Mouse (Mus musculus) embryonic facial prominence, embryonic 12.5 days (tissue): ENCODE results near the gene Zfp143. TPM values are rescaled to one million over a fixed set of nuclear protein-coding genes. Genes with fewer than 3 reads are reported as not detected.
"Not testable (repeated sequence)": the region's sequence is repeated elsewhere in the genome, so short reads cannot be mapped to it uniquely, and the experiment has no call there.

Experiments
- ATAC-seq: fragments of 200-750 bp; cut with Nextera tagmentation; 2 replicates; pipeline ENCODE4 v1.8.0; 2017; ENCODE audit not compliant: insufficient number of reproducible peaks, insufficient read depth, low FRiP score, low TSS enrichment
- H3K27ac ChIP-seq: fragments of 300-500 bp; sonication (generic); 2 replicates; pipeline ENCODE4 v1.5.1; 2016; ENCODE audit warnings: mild to moderate bottlenecking
- H3K27me3 ChIP-seq: fragments of 300-500 bp; sonication (generic); 2 replicates; pipeline ENCODE4 v1.6.1; 2016; ENCODE audit warnings: mild to moderate bottlenecking, moderate library complexity
- H3K36me3 ChIP-seq: fragments of 300-500 bp; sonication (generic); 2 replicates; pipeline ENCODE4 v1.6.1; 2016; ENCODE audit warnings: mild to moderate bottlenecking
- H3K4me1 ChIP-seq: fragments of 300-500 bp; sonication (generic); 2 replicates; pipeline ENCODE4 v1.6.1; 2016
- H3K4me2 ChIP-seq: fragments of 300-500 bp; sonication (generic); replicated peaks from 2 replicates; pipeline ENCODE4 v1.6.1; 2016; ENCODE audit warnings: mild to moderate bottlenecking, moderate library complexity
- H3K4me3 ChIP-seq: fragments of 300-500 bp; sonication (generic); 2 replicates; pipeline ENCODE4 v1.5.1; 2016; ENCODE audit warnings: mild to moderate bottlenecking
- H3K9ac ChIP-seq: fragments of 300-500 bp; sonication (generic); 2 replicates; pipeline ENCODE4 v1.6.1; 2016; ENCODE audit warnings: mild to moderate bottlenecking, moderate library complexity
- H3K9me3 ChIP-seq: fragments of 300-500 bp; sonication (generic); 2 replicates; pipeline ENCODE4 v1.6.1; 2016; ENCODE audit warnings: mild to moderate bottlenecking, moderate library complexity
- WGBS: fragments of 180-500 bp; shearing (Covaris S2); methylation state at CpG from one replicate; pipeline ENCODE4 v1.1.7; 2016; 5-methylcytosine and 5-hydroxymethylcytosine counted together
- polyA plus RNA-seq: library from polyadenylated mRNA; unstranded; fragments of >200 nt; fragmentation: Nextera tagmentation; extraction: Ambion mirVana; gene quantifications from 2 replicates; pipeline ENCODE4 v1.2.1, GENCODE M21; 2016

The Zfp143 gene
- polyA plus RNA-seq, 1 experiment from 2014 or later: 21.8 TPM

DNA sequence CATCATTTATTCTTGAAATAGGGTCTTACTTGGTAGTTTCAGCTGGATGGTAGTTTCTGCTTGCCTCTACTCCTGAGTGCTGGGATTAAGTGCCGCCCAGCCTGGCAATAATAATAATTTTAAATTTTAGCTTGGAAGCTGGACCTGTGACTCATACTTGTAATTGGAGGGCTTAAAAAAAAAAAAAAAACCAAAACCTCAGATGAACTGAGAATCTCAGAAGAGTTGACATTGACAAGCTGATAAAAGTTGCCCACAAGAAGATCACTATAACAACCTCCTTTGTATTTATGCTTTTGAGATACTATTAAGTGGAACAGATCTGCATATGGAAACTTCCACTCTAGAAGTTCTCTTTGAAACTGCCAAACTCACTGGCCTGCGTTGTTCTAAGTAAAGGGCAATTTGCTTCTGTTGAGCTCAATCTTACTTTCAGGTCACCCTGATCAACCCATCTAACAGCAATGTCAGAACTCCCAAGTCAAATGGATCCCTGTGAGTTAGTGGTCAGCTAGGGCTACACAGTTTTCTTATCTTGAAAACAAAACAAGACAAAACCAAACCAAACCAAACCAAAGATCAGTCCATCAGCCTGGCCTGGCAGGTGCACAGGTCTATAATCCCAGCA is 59.3 kb downstream of the Zfp143 start:
- no peak overlapping the region for H3K27ac ChIP-seq
- H3K36me3 ChIP-seq: no peaks in the 10 kb centered on the region
- H3K4me2 ChIP-seq: no peak overlapping the region
- no peak for ATAC-seq
- WGBS: 82% methylated on average over 2 of the region's 2 CpGs
- H3K4me3 ChIP-seq: no peak overlapping the region
- peaks cover 12% of the 10 kb centered on the region; the same call in 1 of the 2 replicates for H3K4me1 ChIP-seq
- H3K9me3 ChIP-seq: no peaks in the 10 kb centered on the region
- H3K27me3 ChIP-seq: no peaks in the 10 kb centered on the region
- H3K9ac ChIP-seq: no peak overlapping the region

DNA sequence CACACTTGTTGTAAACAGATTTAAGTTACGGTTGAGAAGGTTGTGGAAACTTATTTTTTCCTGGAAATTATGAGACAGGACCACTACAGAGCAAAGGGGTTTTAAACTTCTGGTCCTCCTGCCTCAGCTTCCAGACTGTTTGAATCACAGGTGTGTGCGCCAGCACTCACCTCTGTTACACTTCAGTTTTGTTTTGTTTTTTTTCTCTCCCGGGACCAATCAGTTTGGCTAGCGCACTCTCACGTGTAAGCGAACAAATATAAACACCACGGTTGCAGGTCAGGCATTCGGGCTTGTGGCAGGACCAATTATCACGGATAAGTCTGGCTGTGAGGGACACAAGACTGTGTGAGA is 60.1 kb downstream of the Zfp143 start:
- H3K4me2 ChIP-seq: peak overlapping the region; percentile 59
- peak overlapping the region; percentile 98 for H3K4me3 ChIP-seq
- no peak for ATAC-seq
- H3K36me3 ChIP-seq: no peaks in the 10 kb centered on the region
- H3K9ac ChIP-seq: peak overlapping the region; percentile 95
- H3K27ac ChIP-seq: peak overlapping the region; percentile 80
- no peaks in the 10 kb centered on the region for H3K9me3 ChIP-seq
- peaks cover 12% of the 10 kb centered on the region; the same call in 1 of the 2 replicates for H3K4me1 ChIP-seq
- H3K27me3 ChIP-seq: no peaks in the 10 kb centered on the region
- 2% methylated on average over 9 of the region's 9 CpGs for WGBS

DNA sequence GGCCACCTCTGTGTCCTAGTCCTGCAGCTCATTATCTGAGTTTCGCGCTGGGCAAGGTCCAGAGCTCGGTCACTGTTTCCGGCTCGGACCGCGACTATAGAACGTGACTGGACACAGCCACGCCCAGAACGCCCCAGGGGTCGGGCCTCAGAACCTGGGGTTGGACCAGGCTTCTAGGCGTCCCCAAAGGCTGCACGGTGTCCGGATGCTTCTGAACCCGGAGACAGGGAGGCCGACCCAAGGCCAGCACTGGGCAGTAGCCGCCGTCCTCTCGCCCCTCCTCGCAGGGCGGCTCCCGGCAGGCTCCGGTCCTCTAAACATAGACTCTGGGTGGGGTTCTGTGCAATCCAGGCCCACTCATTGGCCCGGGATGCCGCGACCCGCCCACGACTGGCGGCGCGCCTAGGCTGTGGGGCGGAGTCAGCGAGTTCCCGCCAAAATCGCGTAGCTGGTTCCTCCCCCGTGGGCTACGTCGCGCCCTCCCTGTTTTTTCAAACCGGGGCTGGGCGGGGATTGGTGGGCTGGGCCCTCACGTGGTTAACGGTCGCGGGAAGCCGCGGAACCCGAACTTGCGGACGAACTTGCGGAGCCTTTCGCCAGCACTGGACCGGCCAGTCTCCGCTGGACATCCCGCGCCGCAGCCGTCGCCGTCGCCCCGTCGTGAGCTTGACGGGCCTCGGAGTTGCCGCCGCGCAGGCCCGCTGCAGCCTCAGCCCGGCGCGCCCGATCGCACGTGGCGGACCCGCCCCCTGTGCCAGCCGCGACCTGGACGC is 60.7 kb downstream of the Zfp143 start, which contains the start of gene Wee1:
Wee1 (plus strand) TSS at position 531 of the 773 bp plus-strand sequence.
- H3K4me3 ChIP-seq: peak within 1 kb of the TSS; percentile 98
- peak within 1 kb of the TSS; percentile 59 for H3K4me2 ChIP-seq
- H3K27me3 ChIP-seq: no peaks in the 10 kb centered on the region
- peak; percentile 99 for ATAC-seq
- H3K9me3 ChIP-seq: no peaks in the 10 kb centered on the region
- peak within 1 kb of the TSS; percentile 95 for H3K9ac ChIP-seq
- WGBS: under 1% methylated on average over 81 of the region's 81 CpGs
- peaks cover 3% of the 10 kb centered on the region; the same call in 1 of the 2 replicates for H3K36me3 ChIP-seq
- H3K27ac ChIP-seq: peak within 1 kb of the TSS; percentile 96
- H3K4me1 ChIP-seq: peaks cover 12% of the 10 kb centered on the region; the same call in 1 of the 2 replicates

DNA sequence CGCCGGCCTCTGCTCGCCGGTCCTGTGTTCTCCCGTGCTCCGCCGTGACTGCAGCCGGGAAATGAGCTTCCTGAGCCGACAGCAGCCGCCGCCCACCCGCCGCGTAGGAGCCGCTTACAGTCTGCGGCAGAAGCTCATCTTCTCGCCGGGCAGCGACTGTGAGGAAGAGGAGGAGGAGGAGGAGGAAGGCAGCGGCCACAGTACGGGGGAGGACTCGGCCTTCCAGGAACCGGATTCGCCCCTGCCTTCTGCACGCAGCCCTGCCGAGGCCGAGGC is 61.2 kb downstream of the Zfp143 start:
- Histone ChIP-seq H3K36me3 (peaks cover 6% of the 10 kb centered on the region), H3K27me3 (no peaks in the 10 kb centered on the region)
- 0% methylated on average over 26 of the region's 27 CpGs for WGBS

DNA sequence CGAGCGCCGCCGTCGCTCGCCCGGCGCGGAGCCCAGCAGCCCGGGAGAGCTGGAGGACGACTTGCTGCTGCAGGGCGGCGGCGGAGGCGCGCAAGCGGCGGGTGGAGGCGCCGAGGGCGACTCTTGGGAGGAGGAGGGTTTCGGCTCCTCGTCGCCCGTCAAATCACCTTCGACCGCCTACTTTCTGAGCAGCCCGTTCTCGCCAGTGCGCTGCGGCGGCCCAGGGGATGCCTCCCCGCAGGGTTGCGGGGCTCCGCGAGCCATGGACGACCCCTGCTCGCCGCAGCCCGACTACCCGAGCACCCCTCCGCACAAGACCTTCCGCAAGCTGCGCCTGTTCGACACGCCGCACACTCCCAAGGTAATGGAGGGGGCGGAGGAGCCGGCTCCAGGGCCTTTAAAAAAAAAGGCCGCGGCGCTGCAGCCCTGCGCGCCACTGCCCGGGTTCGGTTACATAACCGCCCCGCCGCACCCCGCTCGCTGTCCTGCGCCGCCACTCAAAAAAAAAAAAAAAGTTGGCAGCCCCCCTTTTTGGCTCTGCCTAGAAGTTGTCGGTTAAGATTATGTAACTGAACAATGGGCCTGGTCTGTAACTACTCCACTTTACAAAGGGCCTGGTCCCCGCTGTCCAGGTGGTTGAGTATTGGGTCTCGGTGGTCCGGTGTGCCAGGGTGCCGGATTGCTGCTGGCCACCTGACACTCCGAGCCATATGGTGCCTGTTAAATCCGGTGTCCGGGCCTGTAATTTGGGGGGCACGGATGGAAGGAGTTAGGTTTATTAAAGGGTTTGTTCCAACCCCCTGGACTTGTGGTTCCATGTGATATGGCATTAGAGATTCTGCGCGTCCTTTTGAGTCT is 61.8 kb downstream of the Zfp143 start:
- ATAC-seq: no peak
- Histone ChIP-seq H3K36me3 (peaks cover 12% of the 10 kb centered on the region), H3K4me1 (peaks cover 10% of the 10 kb centered on the region; the same call in 1 of the 2 replicates), H3K4me3 (peak overlapping the region; percentile 98), H3K27ac (peak overlapping the region; percentile 96), H3K27me3 (no peaks in the 10 kb centered on the region), H3K4me2 (peak overlapping the region; percentile 59), H3K9ac (peak overlapping the region; percentile 95), H3K9me3 (no peaks in the 10 kb centered on the region)
- under 1% methylated on average over 70 of the region's 74 CpGs for whole genome bisulfite sequencing

More for the DNA sequence above, 61.2 kb downstream of the Zfp143 start:
- H3K4me2 ChIP-seq: peak overlapping the region; percentile 59
- H3K9ac ChIP-seq: peak overlapping the region; percentile 95
- peaks cover 10% of the 10 kb centered on the region; the same call in 1 of the 2 replicates for H3K4me1 ChIP-seq
- peak overlapping the region; percentile 98 for H3K4me3 ChIP-seq
- peak overlapping the region; percentile 96 for H3K27ac ChIP-seq
- ATAC-seq: no peak
- H3K9me3 ChIP-seq: no peaks in the 10 kb centered on the region

DNA sequence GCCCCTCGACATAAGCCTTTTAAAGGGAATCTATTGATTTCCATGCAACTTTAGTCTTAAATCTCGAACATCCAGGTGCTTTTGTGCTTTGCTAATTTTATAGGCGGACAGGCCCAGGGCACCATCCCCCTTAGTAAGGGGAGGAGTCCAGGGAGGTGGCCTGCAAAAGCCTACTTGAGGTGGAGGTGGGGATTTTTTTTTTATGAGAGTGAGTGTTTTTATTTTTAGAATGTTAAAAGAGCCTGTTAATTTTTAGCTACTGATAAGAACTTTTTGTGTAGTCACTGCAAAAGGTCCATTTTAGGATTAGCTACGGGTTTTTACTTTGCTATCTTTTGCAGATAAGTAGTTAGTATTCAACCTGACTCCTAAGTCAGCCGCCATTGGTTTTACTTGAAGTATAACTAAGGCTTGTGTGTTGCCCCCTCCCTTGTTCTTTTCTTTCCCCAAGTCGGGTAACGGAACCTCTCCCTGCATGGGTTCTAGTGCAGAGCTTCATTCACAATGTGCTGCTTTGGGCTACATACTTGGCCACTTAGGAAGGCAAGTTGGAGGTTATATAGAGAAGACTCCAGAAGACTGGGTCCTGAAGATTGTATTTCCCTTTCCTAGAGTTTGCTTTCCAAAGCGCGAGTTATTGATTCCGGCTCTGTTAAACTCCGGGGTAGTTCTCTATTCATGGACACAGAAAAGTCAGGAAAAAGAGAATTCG is 63.0 kb downstream of the Zfp143 start:
- peaks cover 10% of the 10 kb centered on the region; the same call in 1 of the 2 replicates for H3K4me1 ChIP-seq
- no peak overlapping the region for H3K27ac ChIP-seq
- ATAC-seq: no peak
- peak overlapping the region; percentile 33 for H3K9ac ChIP-seq
- H3K36me3 ChIP-seq: peaks cover 22% of the 10 kb centered on the region
- 49% methylated on average over 12 of the region's 12 CpGs for WGBS
- no peaks in the 10 kb centered on the region for H3K9me3 ChIP-seq
- H3K4me3 ChIP-seq: peak overlapping the region; percentile 98
- peak overlapping the region; percentile 59 for H3K4me2 ChIP-seq
- no peaks in the 10 kb centered on the region for H3K27me3 ChIP-seq

DNA sequence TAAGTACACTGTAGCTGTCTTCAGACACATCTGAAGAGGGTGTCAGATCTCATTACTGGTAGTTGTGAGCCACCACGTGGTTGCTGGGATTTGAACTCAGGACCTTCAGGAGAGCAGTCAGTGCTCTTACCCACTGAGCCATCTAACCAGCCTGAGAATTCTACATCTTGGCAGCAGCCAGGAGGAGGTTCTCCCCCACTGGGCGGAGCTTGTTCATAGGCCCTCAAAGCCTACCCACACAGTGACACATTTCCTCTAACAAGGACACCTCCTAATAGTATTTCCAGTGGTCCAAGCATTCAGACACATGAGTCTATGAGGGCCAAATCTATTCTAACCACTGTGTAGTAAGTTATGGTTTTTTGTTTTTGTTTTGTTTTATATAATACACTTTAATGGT is 67.5 kb downstream of the Zfp143 start:
- no peak overlapping the region for H3K4me3 ChIP-seq
- H3K4me1 ChIP-seq: peaks cover 10% of the 10 kb centered on the region; the same call in 1 of the 2 replicates
- H3K4me2 ChIP-seq: no peak overlapping the region
- no peaks in the 10 kb centered on the region for H3K9me3 ChIP-seq
- ATAC-seq: no peak
- WGBS: 85% methylated on average over 2 of the region's 2 CpGs
- H3K9ac ChIP-seq: no peak overlapping the region
- H3K27ac ChIP-seq: no peak overlapping the region
- H3K27me3 ChIP-seq: no peaks in the 10 kb centered on the region
- H3K36me3 ChIP-seq: peaks cover 58% of the 10 kb centered on the region

DNA sequence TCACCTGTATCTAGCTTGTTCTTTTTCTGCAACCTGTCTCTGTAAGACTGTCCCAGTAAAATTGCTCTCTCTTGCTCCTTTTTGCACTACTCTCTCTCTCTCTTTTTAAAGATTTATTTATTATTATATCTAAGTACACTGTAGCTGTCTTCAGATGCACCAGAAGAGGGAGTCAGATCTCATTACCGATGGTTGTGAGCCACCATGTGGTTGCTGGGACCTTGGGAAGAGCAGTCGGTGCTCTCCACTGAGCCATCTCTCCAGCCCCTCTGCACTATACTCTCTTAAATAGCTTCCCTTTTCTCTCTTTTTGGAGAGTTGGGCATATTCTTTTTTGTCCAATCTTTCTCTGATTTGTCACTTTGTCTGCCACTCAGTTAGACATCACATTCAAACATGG is 71.3 kb downstream of the Zfp143 start:
- ATAC-seq, H3K9ac ChIP-seq, H3K27ac ChIP-seq, H3K4me2 ChIP-seq, H3K4me1 ChIP-seq, H3K4me3 ChIP-seq, H3K27me3 ChIP-seq, H3K9me3 ChIP-seq: not testable (repeated sequence)
- peaks cover 82% of the 10 kb centered on the region for H3K36me3 ChIP-seq
- 81% methylated on average over 2 of the region's 2 CpGs for WGBS

DNA sequence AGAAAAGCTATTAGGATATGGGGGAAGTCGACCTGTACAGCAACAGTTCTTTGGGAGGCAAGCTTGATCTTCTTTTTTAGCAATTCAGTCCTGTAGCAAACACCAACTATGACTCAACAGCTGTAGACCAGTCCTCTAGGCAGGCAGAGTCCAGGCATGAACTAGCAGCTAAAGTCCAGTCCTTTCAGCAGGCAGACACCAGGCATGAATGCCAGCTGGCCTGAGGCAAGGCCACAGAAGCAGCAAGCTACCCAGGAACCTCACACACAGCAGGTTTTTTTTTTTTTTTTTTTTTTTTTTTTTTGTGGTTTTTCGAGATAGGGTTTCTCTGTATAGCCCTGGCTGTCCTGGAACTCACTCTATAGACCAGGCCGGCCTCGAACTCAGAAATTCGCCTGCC is 73.0 kb downstream of the Zfp143 start:
- ATAC-seq: no peak
- Histone ChIP-seq H3K27ac (no peak overlapping the region), H3K4me2 (no peak overlapping the region), H3K36me3 (peaks cover 83% of the 10 kb centered on the region), H3K4me1 (no peaks in the 10 kb centered on the region), H3K4me3 (no peak overlapping the region), H3K9ac (no peak overlapping the region), H3K27me3 (no peaks in the 10 kb centered on the region), H3K9me3 (no peaks in the 10 kb centered on the region)
- 88% methylated on average over 5 of the region's 5 CpGs for WGBS

DNA sequence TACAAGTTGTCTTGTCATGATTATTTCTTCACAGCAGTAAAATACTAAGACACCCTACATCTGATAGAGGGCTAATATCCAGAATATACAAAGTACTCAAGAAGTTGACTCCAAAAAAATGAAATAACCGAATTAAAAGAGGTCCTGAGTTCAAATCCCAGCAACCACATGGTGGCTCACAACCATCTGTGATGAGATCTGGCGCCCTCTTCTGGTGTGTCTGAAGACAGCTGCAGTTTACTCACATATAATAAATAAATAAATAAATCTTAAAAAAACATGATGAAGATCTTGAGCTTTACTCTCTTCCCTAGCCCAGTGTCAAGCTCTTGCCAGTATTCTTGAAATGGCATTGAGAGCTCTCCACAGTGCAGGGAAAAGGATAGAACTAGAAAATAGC is 77.5 kb downstream of the Zfp143 start:
- 86% methylated on average over 2 of the region's 2 CpGs for WGBS
- no peak for ATAC-seq
- no peaks in the 10 kb centered on the region for H3K4me1 ChIP-seq
- H3K4me3 ChIP-seq: no peak overlapping the region
- H3K4me2 ChIP-seq: no peak overlapping the region
- H3K9me3 ChIP-seq: no peaks in the 10 kb centered on the region
- H3K27ac ChIP-seq: no peak overlapping the region
- H3K36me3 ChIP-seq: peaks cover 89% of the 10 kb centered on the region
- no peak overlapping the region for H3K9ac ChIP-seq
- no peaks in the 10 kb centered on the region for H3K27me3 ChIP-seq

DNA sequence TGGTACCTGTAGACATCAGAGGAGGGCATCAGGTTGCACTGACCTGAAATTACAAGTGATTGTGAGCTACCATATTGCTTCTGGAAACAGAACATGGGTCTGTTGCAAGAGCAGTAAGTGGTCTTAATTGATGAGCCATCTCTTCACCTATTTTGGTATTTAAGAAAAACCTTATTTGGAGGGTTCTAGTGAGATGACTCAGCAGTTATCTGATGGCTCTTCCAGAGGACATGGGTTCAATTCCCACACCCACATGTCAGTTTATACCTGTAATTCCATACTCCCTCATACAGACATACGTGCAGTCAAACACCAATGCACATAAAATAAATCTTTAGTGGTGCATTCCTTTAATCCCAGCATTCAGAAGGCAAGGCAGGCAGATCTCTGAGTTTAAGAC is 82.8 kb downstream of the Zfp143 start:
- Histone ChIP-seq H3K4me3 (no peak overlapping the region), H3K9ac (no peak overlapping the region), H3K9me3 (no peaks in the 10 kb centered on the region), H3K27ac (no peak overlapping the region), H3K4me2 (no peak overlapping the region), H3K36me3 (peaks cover 52% of the 10 kb centered on the region), H3K27me3 (no peaks in the 10 kb centered on the region), H3K4me1 (no peaks in the 10 kb centered on the region)
- WGBS: 96% methylated on average over 1 of the region's 1 CpGs
- no peak for ATAC-seq
